Mouse (Mus musculus) MEL (cell line): ENCODE results near the gene Zbbx. TPM values are rescaled to one million over a fixed set of nuclear protein-coding genes. Genes with fewer than 3 reads are reported as not detected.

Source experiments
- DNase-seq: peaks from one replicate; pipeline ENCODE4 v3.0.0; 2011; ENCODE audit warnings: low read depth, low spot score
- H3K27ac ChIP-seq: 2 replicates; pipeline ENCODE4 v1.5.1; 2012; ENCODE audit warnings: low read depth, mild to moderate bottlenecking, control low read depth, low read length, moderate library complexity; ENCODE audit not compliant: control insufficient read depth
- H3K27me3 ChIP-seq, 2 experiments: fragments of 150-350 bp in 1 of 2; sonication (generic) in 1 of 2; 2 replicates each; pipeline ENCODE4 v1.6.1; 2012; ENCODE audit warnings: low read length in 2 of 2, mild to moderate bottlenecking in 2 of 2, improper control_type of control experiment in 1 of 2, moderate library complexity in 1 of 2; ENCODE audit not compliant: insufficient read depth in 2 of 2, control insufficient read depth in 1 of 2
- H3K36me3 ChIP-seq, 2 experiments: 2 replicates each; pipeline ENCODE4 v1.6.1; 2012 to 2014; ENCODE audit warnings: low read length in 2 of 2, improper control_type of control experiment in 1 of 2, inconsistent platforms in 1 of 2, mild to moderate bottlenecking in 1 of 2; ENCODE audit not compliant: insufficient read depth in 2 of 2, control insufficient read depth in 1 of 2
- H3K4me1 ChIP-seq, 2 experiments: fragments of 150-350 bp in 1 of 2; sonication (generic) in 1 of 2; 2 replicates each; pipeline ENCODE4 v1.6.1; 2012; ENCODE audit warnings: low read length in 2 of 2, improper control_type of control experiment in 1 of 2, mild to moderate bottlenecking in 1 of 2; ENCODE audit not compliant: insufficient read depth in 2 of 2, control insufficient read depth in 1 of 2
- H3K4me3 ChIP-seq, 2 experiments: fragments of 150-350 bp in 1 of 2; sonication (generic) in 1 of 2; 2 replicates each; pipeline ENCODE4 v1.5.1; 2012; ENCODE audit warnings: low read depth in 2 of 2, low read length in 2 of 2, mild to moderate bottlenecking in 2 of 2, moderate library complexity in 2 of 2, control low read depth in 1 of 2, improper control_type of control experiment in 1 of 2; ENCODE audit not compliant: control insufficient read depth in 1 of 2, insufficient read depth in 1 of 2
- H3K79me2 ChIP-seq: 2 replicates; pipeline ENCODE4 v1.6.1; 2012; ENCODE audit warnings: mild to moderate bottlenecking, low read length, moderate library complexity; ENCODE audit not compliant: control insufficient read depth, poor library complexity, insufficient read depth
- H3K9ac ChIP-seq: 2 replicates; pipeline ENCODE4 v1.6.1; 2012; ENCODE audit warnings: low read depth, mild to moderate bottlenecking, control low read depth, low read length, moderate library complexity; ENCODE audit not compliant: control insufficient read depth, poor library complexity, severe bottlenecking
- H3K9me3 ChIP-seq: fragments of 150-350 bp; sonication (generic); replicated peaks from 2 replicates; pipeline ENCODE4 v1.6.1; 2012; ENCODE audit warnings: mild to moderate bottlenecking, low read length, improper control_type of control experiment, moderate library complexity; ENCODE audit not compliant: insufficient read depth
- BHLHE40 ChIP-seq: IDR thresholded peaks from 2 replicates; pipeline ENCODE4 v1.6.1; 2012; ENCODE audit warnings: low read depth, mild to moderate bottlenecking, inconsistent platforms, low read length, improper control_type of control experiment, borderline replicate concordance
- CHD1 ChIP-seq: IDR thresholded peaks from 2 replicates; pipeline ENCODE4 v1.6.1; 2012; ENCODE audit warnings: low read depth, mild to moderate bottlenecking, inconsistent platforms, low read length, improper control_type of control experiment
- CHD2 ChIP-seq: IDR thresholded peaks from 2 replicates; pipeline ENCODE4 v1.6.1; 2011; ENCODE audit warnings: low read length, improper control_type of control experiment
- CTCF ChIP-seq, 3 experiments: IDR thresholded peaks in 2 of 3; conservative IDR thresholded peaks in 1 of 3; 2 replicates each; pipeline ENCODE4 v1.5.1; 2011 to 2012; ENCODE audit warnings: low read length in 3 of 3, low read depth in 2 of 3, mild to moderate bottlenecking in 2 of 3, improper control_type of control experiment in 1 of 3, inconsistent platforms in 1 of 3, mixed read lengths in 1 of 3, moderate library complexity in 1 of 3; ENCODE audit not compliant: control insufficient read depth in 1 of 3, insufficient read depth in 1 of 3, poor library complexity in 1 of 3, severe bottlenecking in 1 of 3
- E2F4 ChIP-seq: IDR thresholded peaks from 2 replicates; pipeline ENCODE4 v1.6.1; 2011; ENCODE audit warnings: low read depth, low read length, improper control_type of control experiment, borderline replicate concordance
- ELF1 ChIP-seq: IDR thresholded peaks from 2 replicates; pipeline ENCODE4 v1.6.1; 2014; ENCODE audit warnings: low read depth, mild to moderate bottlenecking, inconsistent platforms, low read length, improper control_type of control experiment, moderate library complexity
- EP300 ChIP-seq, 2 experiments: IDR thresholded peaks; 2 replicates each; pipeline ENCODE4 v1.6.1; 2011; ENCODE audit warnings: improper control_type of control experiment in 2 of 2, low read length in 2 of 2, low read depth in 1 of 2, mild to moderate bottlenecking in 1 of 2
- GABPA ChIP-seq: IDR thresholded peaks from 2 replicates; pipeline ENCODE4 v1.6.1; 2012; ENCODE audit warnings: low read depth, mild to moderate bottlenecking, inconsistent platforms, low read length, improper control_type of control experiment, moderate library complexity
- HCFC1 ChIP-seq: IDR thresholded peaks from 2 replicates; pipeline ENCODE4 v1.6.1; 2012; ENCODE audit warnings: low read depth, mild to moderate bottlenecking, inconsistent platforms, low read length, improper control_type of control experiment, moderate library complexity
- JUND ChIP-seq: IDR thresholded peaks from 2 replicates; pipeline ENCODE4 v1.6.1; 2011; ENCODE audit warnings: low read depth, mild to moderate bottlenecking, improper control_type of control experiment, low read length
- MAFK ChIP-seq: IDR thresholded peaks from 2 replicates; pipeline ENCODE4 v1.6.1; 2011; ENCODE audit warnings: low read depth, mild to moderate bottlenecking, low read length, improper control_type of control experiment, borderline replicate concordance
- MEF2A ChIP-seq: IDR thresholded peaks from 2 replicates; pipeline ENCODE4 v1.6.1; 2014; ENCODE audit warnings: low read depth, mild to moderate bottlenecking, inconsistent platforms, low read length, improper control_type of control experiment; ENCODE audit not compliant: poor library complexity, insufficient replicate concordance, severe bottlenecking; ENCODE audit errors: extremely low read depth
- MXI1 ChIP-seq: IDR thresholded peaks from 2 replicates; pipeline ENCODE4 v1.6.1; 2011; ENCODE audit warnings: mild to moderate bottlenecking, low read depth, low read length, improper control_type of control experiment
- MYB ChIP-seq: IDR thresholded peaks from 2 replicates; pipeline ENCODE4 v1.6.1; 2011; ENCODE audit warnings: mild to moderate bottlenecking, low read depth, low read length, improper control_type of control experiment
- NELFE ChIP-seq: IDR thresholded peaks from 2 replicates; pipeline ENCODE4 v1.6.1; 2011; ENCODE audit warnings: low read depth, low read length, improper control_type of control experiment
- NRF1 ChIP-seq: IDR thresholded peaks from 2 replicates; pipeline ENCODE4 v1.6.1; 2014; ENCODE audit warnings: low read depth, mild to moderate bottlenecking, inconsistent platforms, low read length, improper control_type of control experiment, moderate library complexity; ENCODE audit not compliant: poor library complexity, insufficient read depth, severe bottlenecking
- POLR2A ChIP-seq, 2 experiments: IDR thresholded peaks; 2 replicates each; pipeline ENCODE4 v1.6.1; 2011 to 2012; ENCODE audit warnings: low read length in 2 of 2, mild to moderate bottlenecking in 2 of 2, control low read depth in 1 of 2, improper control_type of control experiment in 1 of 2, low read depth in 1 of 2, moderate library complexity in 1 of 2; ENCODE audit not compliant: control insufficient read depth in 1 of 2, insufficient read depth in 1 of 2, poor library complexity in 1 of 2
- POLR2AphosphoS5 ChIP-seq: IDR thresholded peaks from 2 replicates; pipeline ENCODE4 v1.6.1; 2012; ENCODE audit warnings: low read depth, borderline replicate concordance, mild to moderate bottlenecking, inconsistent platforms, low read length, moderate library complexity, mixed read lengths
- RAD21 ChIP-seq: IDR thresholded peaks from 2 replicates; pipeline ENCODE4 v1.6.1; 2011; ENCODE audit warnings: mild to moderate bottlenecking, low read depth, low read length, improper control_type of control experiment
- SMC3 ChIP-seq: IDR thresholded peaks from 2 replicates; pipeline ENCODE4 v1.6.1; 2011; ENCODE audit warnings: low read depth, low read length, improper control_type of control experiment
- TBP ChIP-seq: IDR thresholded peaks from 2 replicates; pipeline ENCODE4 v1.8.0; 2011; ENCODE audit warnings: low read depth, low read length, improper control_type of control experiment
- UBTF ChIP-seq: IDR thresholded peaks from 2 replicates; pipeline ENCODE4 v1.6.1; 2012; ENCODE audit warnings: low read depth, mild to moderate bottlenecking, inconsistent platforms, low read length, improper control_type of control experiment, moderate library complexity, borderline replicate concordance; ENCODE audit not compliant: insufficient read depth
- USF2 ChIP-seq, 2 experiments: IDR thresholded peaks; 2 replicates each; pipeline ENCODE4 v1.6.1; 2011 to 2012; ENCODE audit warnings: improper control_type of control experiment in 2 of 2, low read length in 2 of 2, borderline replicate concordance in 1 of 2, inconsistent platforms in 1 of 2, low read depth in 1 of 2, mild to moderate bottlenecking in 1 of 2; ENCODE audit not compliant: insufficient read depth in 1 of 2
- ZC3H11A ChIP-seq: IDR thresholded peaks from 2 replicates; pipeline ENCODE4 v1.6.1; 2012; ENCODE audit warnings: low read depth, mild to moderate bottlenecking, inconsistent platforms, low read length, improper control_type of control experiment
- ZMIZ1 ChIP-seq: IDR thresholded peaks from 2 replicates; pipeline ENCODE4 v1.6.1; 2012; ENCODE audit warnings: low read depth, mild to moderate bottlenecking, inconsistent platforms, low read length, improper control_type of control experiment, moderate library complexity
- ZNF384 ChIP-seq: IDR thresholded peaks from 2 replicates; pipeline ENCODE4 v1.6.1; 2012; ENCODE audit warnings: low read depth, mild to moderate bottlenecking, inconsistent platforms, low read length, improper control_type of control experiment
- polyA plus RNA-seq, 2 experiments: library from polyadenylated mRNA; stranded (reverse) in 1 of 2; unstranded in 1 of 2; fragments of >175 nt in 1 of 2; fragments of >200 nt in 1 of 2; gene quantifications; 2 replicates each; pipeline versions ENCODE4 v1.2.1 to v1.2.4; 2012; ENCODE audit warnings: low replicate concordance in 2 of 2, low read depth in 1 of 2; ENCODE audit not compliant: insufficient read length in 2 of 2, insufficient read depth in 1 of 2, missing spikeins in 1 of 2
- total RNA-seq: library from RNA; depleted of rRNA; stranded (reverse); fragments of 300-350 nt; gene quantifications from 2 replicates; pipeline ENCODE4 v1.2.3, GENCODE M21; 2012; rRNA removed

The Zbbx gene
- total RNA-seq (not detected in 2 replicates), polyA plus RNA-seq (not detected)

DNA sequence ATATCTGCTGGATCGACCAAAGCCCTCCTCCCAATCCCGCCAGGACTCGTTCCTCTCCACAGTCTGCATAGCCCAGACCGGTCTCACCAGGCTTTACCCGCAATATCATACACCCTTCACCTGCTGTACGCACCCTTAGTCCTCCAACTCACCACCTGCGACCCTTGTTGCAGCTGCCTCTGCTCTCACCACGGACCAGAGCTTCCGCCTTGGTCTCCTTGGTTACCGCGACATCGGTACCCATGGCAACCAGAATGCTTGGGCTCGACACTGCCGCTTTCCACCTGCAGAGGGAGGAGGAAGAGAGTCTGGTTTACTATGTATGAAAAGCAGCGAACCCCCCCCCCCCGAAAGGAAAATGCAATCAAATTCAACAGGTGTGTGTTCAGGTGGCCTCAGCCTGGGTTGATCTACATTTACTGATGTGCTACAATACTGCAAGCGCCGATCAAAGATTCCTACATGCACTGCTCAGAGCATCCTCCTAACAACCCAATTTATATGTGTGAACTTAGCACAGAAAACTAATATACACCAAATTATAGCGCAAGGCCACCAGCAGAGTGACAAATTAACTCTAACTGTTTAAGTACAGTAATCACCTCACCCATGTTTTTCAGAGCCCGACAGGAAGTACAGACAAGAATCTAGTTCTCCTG is at the start of gene Zbbx:
Gene Zbbx (minus strand): TSS at position 197 of the 659 bp plus-strand sequence.
- H3K9me3 ChIP-seq = no peaks in the 10 kb centered on the region
- H3K79me2 ChIP-seq = no peaks in the 10 kb centered on the region
- no peak within 1 kb of the TSS for H3K27ac ChIP-seq
- no peaks in the 10 kb centered on the region for H3K36me3 ChIP-seq
- H3K9ac ChIP-seq = no peak within 1 kb of the TSS
- H3K4me1 ChIP-seq = no peaks in the 10 kb centered on the region
- no peak within 1 kb of the TSS for H3K4me3 ChIP-seq
- TF ChIP-seq BHLHE40 (no peak), SMC3 (no peak), CTCF (IDR thresholded peaks at IDR 0.05 in 2 of 3, conservative IDR thresholded peaks at IDR 0.05 in 1 of 3; ENCODE audit: control insufficient read depth in 1 of 3, insufficient read depth in 1 of 3, low read depth in 2 of 3, low read length in 3 of 3, poor library complexity in 1 of 3, severe bottlenecking in 1 of 3) (no peak), ZNF384 (no peak), USF2 (IDR thresholded peaks at IDR 0.05; ENCODE audit: borderline replicate concordance in 1 of 2, insufficient read depth in 1 of 2, low read depth in 1 of 2, low read length in 2 of 2) (no peak), NRF1 (no peak), MXI1 (no peak), MAFK (no peak), CHD1 (no peak), CHD2 (no peak), HCFC1 (no peak), TBP (no peak), EP300 (IDR thresholded peaks at IDR 0.05; ENCODE audit: low read depth in 1 of 2, low read length in 2 of 2) (no peak)
- no peaks in the 10 kb centered on the region for H3K27me3 ChIP-seq
- no peak for DNase-seq

DNA sequence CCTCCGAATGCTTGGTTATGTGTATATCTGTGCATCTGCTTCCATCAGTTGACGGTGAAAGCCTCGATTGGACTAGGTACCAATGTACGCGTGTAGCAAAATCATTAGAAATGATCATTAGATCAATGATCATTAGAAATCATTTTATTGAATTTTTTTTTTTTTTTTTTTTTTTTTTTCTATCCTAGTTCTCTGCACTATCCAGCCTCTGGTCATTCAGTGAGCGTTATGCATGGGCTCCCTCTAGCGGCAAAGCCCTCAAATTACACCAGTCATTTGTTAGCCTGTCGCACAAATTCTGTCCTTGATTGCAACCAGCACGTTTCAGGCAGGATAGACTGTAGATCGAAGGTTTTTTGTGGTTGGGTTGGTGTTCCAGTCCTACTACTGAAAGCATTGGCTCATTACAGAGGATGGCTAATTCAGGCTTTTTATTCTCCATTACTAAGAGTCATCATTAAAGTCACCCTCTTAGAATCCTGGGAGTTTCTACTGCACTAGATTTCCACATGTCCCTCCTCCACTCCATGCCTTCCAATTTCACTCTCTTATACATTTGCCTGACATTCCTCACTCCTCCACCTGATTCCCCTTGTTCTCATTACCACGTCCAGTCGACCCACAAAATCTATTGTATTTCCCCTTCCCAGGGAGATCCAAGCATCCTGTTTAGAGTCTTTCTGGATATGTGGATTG is 38.1 kb upstream of the Zbbx start:
- Histone ChIP-seq H3K79me2 (no peaks in the 10 kb centered on the region), H3K9ac (no peak overlapping the region), H3K27ac (no peak overlapping the region), H3K4me1 (no peaks in the 10 kb centered on the region), H3K4me3 (no peak overlapping the region), H3K36me3 (no peaks in the 10 kb centered on the region), H3K9me3 (no peaks in the 10 kb centered on the region), H3K27me3 (no peaks in the 10 kb centered on the region)
- TF ChIP-seq POLR2A (IDR thresholded peaks at IDR 0.05; ENCODE audit: control insufficient read depth in 1 of 2, insufficient read depth in 1 of 2, low read depth in 1 of 2, low read length in 2 of 2, poor library complexity in 1 of 2) = no peak
- no peak for TF ChIP-seq TBP
- no peak for TF ChIP-seq E2F4
- no peak for TF ChIP-seq POLR2AphosphoS5
- no peak for TF ChIP-seq USF2 (IDR thresholded peaks at IDR 0.05; ENCODE audit: borderline replicate concordance in 1 of 2, insufficient read depth in 1 of 2, low read depth in 1 of 2, low read length in 2 of 2)
- TF ChIP-seq ZC3H11A = 0 out of 2 replicates have a peak, but pooled peaks have one; percentile 22
- TF ChIP-seq RAD21 = peak; percentile 72
- peak; percentile 58 to 73 (median 65) for TF ChIP-seq CTCF (IDR thresholded peaks at IDR 0.05 in 2 of 3, conservative IDR thresholded peaks at IDR 0.05 in 1 of 3; ENCODE audit: control insufficient read depth in 1 of 3, insufficient read depth in 1 of 3, low read depth in 2 of 3, low read length in 3 of 3, poor library complexity in 1 of 3, severe bottlenecking in 1 of 3)
- TF ChIP-seq ELF1 = no peak
- no peak for TF ChIP-seq UBTF
- no peak for TF ChIP-seq GABPA
- no peak for TF ChIP-seq ZMIZ1
- peak; percentile 94 for TF ChIP-seq ZNF384
- no peak for TF ChIP-seq NELFE
- TF ChIP-seq CHD2 = no peak
- no peak for TF ChIP-seq EP300 (IDR thresholded peaks at IDR 0.05; ENCODE audit: low read depth in 1 of 2, low read length in 2 of 2)
- no peak for TF ChIP-seq MYB
- TF ChIP-seq SMC3 = peak; percentile 60
- no peak for TF ChIP-seq MEF2A
- TF ChIP-seq JUND = no peak
- DNase-seq = peak; percentile 58
